Mouse (Mus musculus): ENCODE results near the gene Ppil1. TPM values are rescaled to one million over a fixed set of nuclear protein-coding genes. Genes with fewer than 3 reads are reported as not detected.
"Not testable (repeated sequence)": the region's sequence is repeated elsewhere in the genome, so short reads cannot be mapped to it uniquely, and the experiment has no call there.

The Ppil1 gene
- polyA plus RNA-seq, 1 experiment from 2014 or later, result 100 TPM

- Histone ChIP-seq H3K4me1 (replicated peaks) (peaks cover 25% of the 10 kb centered on the region), H3K36me3 (0 out of 2 replicates have a peak, but pooled peaks cover 5% of the 10 kb centered on the region), H3K9ac (no peak overlapping the region), H3K27me3 (no peaks in the 10 kb centered on the region), H3K27ac (replicated peaks) (no peak overlapping the region), H3K4me2 (no peak overlapping the region), H3K9me3 (no peaks in the 10 kb centered on the region), H3K4me3 (no peak overlapping the region)
- WGBS, result 84% methylated on average over 7 of the region's 7 CpGs
- ATAC-seq (ENCODE audit: low read depth), result no peak
Measured at GRCm38 (mm10) chr17:29273156-29273555, 9.2 kb upstream of the Ppil1 start.

- Histone ChIP-seq H3K4me2 (peak overlapping the region; percentile 63), H3K9ac (no peak overlapping the region), H3K27ac (replicated peaks) (no peak overlapping the region), H3K9me3 (no peaks in the 10 kb centered on the region), H3K4me3 (0 out of 2 replicates have a peak overlapping the region, but pooled peaks have one; percentile 81), H3K4me1 (replicated peaks) (peaks cover 28% of the 10 kb centered on the region), H3K36me3 (no peaks in the 10 kb centered on the region), H3K27me3 (no peaks in the 10 kb centered on the region)
- WGBS, result 92% methylated on average over 9 of the region's 9 CpGs
- no peak for ATAC-seq (ENCODE audit: low read depth)
Measured at GRCm38 (mm10) chr17:29270148-29270698, 6.2 kb upstream of the Ppil1 start.

- Histone ChIP-seq H3K27me3 (no peaks in the 10 kb centered on the region), H3K9ac (peak overlapping the region; percentile 94), H3K9me3 (no peaks in the 10 kb centered on the region), H3K4me2 (peak overlapping the region; percentile 63), H3K4me3 (peak overlapping the region; percentile 81), H3K27ac (replicated peaks) (peak overlapping the region; percentile 92), H3K36me3 (no peaks in the 10 kb centered on the region), H3K4me1 (replicated peaks) (peaks cover 32% of the 10 kb centered on the region)
- ATAC-seq (ENCODE audit: low read depth), result no peak
- 20% methylated on average over 10 of the region's 10 CpGs for WGBS
Measured at GRCm38 (mm10) chr17:29269349-29269706, 5.3 kb upstream of the Ppil1 start.

GRCm38 (mm10) chr17:29268682-29269348 lies 4.8 kb upstream of the Ppil1 start, which contains the start of gene BC004004:
Gene BC004004 (plus strand): TSS chr17:29268788.
- under 1% methylated on average over 60 of the region's 63 CpGs for WGBS

GRCm38 (mm10) chr17:29267931-29268681 lies 4.1 kb upstream of the Ppil1 start:
- Histone ChIP-seq H3K27me3 (no peaks in the 10 kb centered on the region), H3K36me3 (no peaks in the 10 kb centered on the region), H3K9me3 (no peaks in the 10 kb centered on the region), H3K4me1 (replicated peaks) (peaks cover 33% of the 10 kb centered on the region), H3K27ac (replicated peaks) (peak overlapping the region; percentile 42), H3K4me3 (peak overlapping the region; percentile 81), H3K9ac (peak overlapping the region; percentile 64), H3K4me2 (peak overlapping the region; percentile 63)
- ATAC-seq (ENCODE audit: low read depth), result peak; percentile 32
- 60% methylated on average over 6 of the region's 6 CpGs for WGBS

More at GRCm38 (mm10) chr17:29268682-29269348, 4.8 kb upstream of the Ppil1 start, which contains the start of gene BC004004:
- no peaks in the 10 kb centered on the region for H3K9me3 ChIP-seq
- peak within 1 kb of the TSS; percentile 81 for H3K4me3 ChIP-seq
- H3K27ac ChIP-seq (replicated peaks), result peak within 1 kb of the TSS; percentile 92
- peak within 1 kb of the TSS; percentile 63 for H3K4me2 ChIP-seq
- no peaks in the 10 kb centered on the region for H3K36me3 ChIP-seq
- peaks cover 30% of the 10 kb centered on the region for H3K4me1 ChIP-seq (replicated peaks)
- no peaks in the 10 kb centered on the region for H3K27me3 ChIP-seq
- peak within 1 kb of the TSS; percentile 94 for H3K9ac ChIP-seq
- ATAC-seq (ENCODE audit: low read depth), result peak; percentile 87

- not testable (repeated sequence) for H3K4me2 ChIP-seq; ATAC-seq (ENCODE audit: low read depth); H3K36me3 ChIP-seq; H3K9me3 ChIP-seq; H3K4me3 ChIP-seq; H3K9ac ChIP-seq; H3K27me3 ChIP-seq; H3K27ac ChIP-seq (replicated peaks)
- H3K4me1 ChIP-seq (replicated peaks), result peaks cover 44% of the 10 kb centered on the region
- 93% methylated on average over 2 of the region's 2 CpGs for WGBS
Measured at GRCm38 (mm10) chr17:29267040-29267439, 3.1 kb upstream of the Ppil1 start.

GRCm38 (mm10) chr17:29264760-29265159 lies 774 bp upstream of the Ppil1 start:
- ATAC-seq (ENCODE audit: low read depth), result no peak
- Histone ChIP-seq H3K27ac (replicated peaks) (peak overlapping the region; percentile 96; the same call in 1 of the 2 replicates), H3K9ac (peak overlapping the region; percentile 79), H3K4me3 (peak overlapping the region; percentile 77), H3K4me1 (replicated peaks) (peaks cover 45% of the 10 kb centered on the region), H3K9me3 (no peaks in the 10 kb centered on the region), H3K27me3 (no peaks in the 10 kb centered on the region), H3K36me3 (peaks cover 17% of the 10 kb centered on the region), H3K4me2 (peak overlapping the region; percentile 71)
- WGBS, result 86% methylated on average over 5 of the region's 5 CpGs

- Histone ChIP-seq H3K4me2 (peak overlapping the region; percentile 71), H3K36me3 (peaks cover 19% of the 10 kb centered on the region), H3K27me3 (no peaks in the 10 kb centered on the region), H3K9me3 (no peaks in the 10 kb centered on the region), H3K9ac (peak overlapping the region; percentile 79), H3K27ac (replicated peaks) (peak overlapping the region; percentile 96), H3K4me1 (replicated peaks) (peaks cover 53% of the 10 kb centered on the region), H3K4me3 (peak overlapping the region; percentile 77)
- ATAC-seq (ENCODE audit: low read depth), result 0 out of 2 replicates have a peak, but pooled peaks have one; percentile 23
- WGBS, result 1% methylated on average over 14 of the region's 14 CpGs
Measured at GRCm38 (mm10) chr17:29263417-29263816, 569 bp downstream of the Ppil1 start.

GRCm38 (mm10) chr17:29262259-29262649 lies 1.7 kb downstream of the Ppil1 start:
- Histone ChIP-seq H3K9me3 (no peaks in the 10 kb centered on the region), H3K36me3 (peaks cover 31% of the 10 kb centered on the region), H3K27me3 (no peaks in the 10 kb centered on the region), H3K9ac (no peak overlapping the region), H3K27ac (replicated peaks) (no peak overlapping the region), H3K4me1 (replicated peaks) (peaks cover 49% of the 10 kb centered on the region), H3K4me2 (peak overlapping the region; percentile 71), H3K4me3 (no peak overlapping the region)
- 66% methylated on average over 2 of the region's 2 CpGs for WGBS
- ATAC-seq (ENCODE audit: low read depth), result no peak

- Histone ChIP-seq H3K4me2 (no peak overlapping the region), H3K9ac (no peak overlapping the region), H3K27ac (replicated peaks) (no peak overlapping the region), H3K27me3 (no peaks in the 10 kb centered on the region), H3K4me3 (no peak overlapping the region), H3K9me3 (no peaks in the 10 kb centered on the region), H3K4me1 (replicated peaks) (peaks cover 49% of the 10 kb centered on the region), H3K36me3 (peaks cover 36% of the 10 kb centered on the region)
- ATAC-seq (ENCODE audit: low read depth), result no peak
- WGBS, result 92% methylated on average over 22 of the region's 22 CpGs
Measured at GRCm38 (mm10) chr17:29261603-29262258, 2.3 kb downstream of the Ppil1 start.

GRCm38 (mm10) chr17:29260501-29260900 lies 3.5 kb downstream of the Ppil1 start:
- Histone ChIP-seq H3K36me3 (peaks cover 44% of the 10 kb centered on the region), H3K27ac (replicated peaks) (no peak overlapping the region), H3K9me3 (no peaks in the 10 kb centered on the region), H3K4me1 (replicated peaks) (peaks cover 53% of the 10 kb centered on the region), H3K27me3 (no peaks in the 10 kb centered on the region), H3K4me2 (no peak overlapping the region), H3K4me3 (no peak overlapping the region), H3K9ac (no peak overlapping the region)
- ATAC-seq (ENCODE audit: low read depth), result no peak
- WGBS, result 88% methylated on average over 15 of the region's 15 CpGs

Data from neural tube, embryonic 13.5 days (tissue).